Mouse (Mus musculus): Measurements from ENCODE around the gene Cct5.

DNA sequence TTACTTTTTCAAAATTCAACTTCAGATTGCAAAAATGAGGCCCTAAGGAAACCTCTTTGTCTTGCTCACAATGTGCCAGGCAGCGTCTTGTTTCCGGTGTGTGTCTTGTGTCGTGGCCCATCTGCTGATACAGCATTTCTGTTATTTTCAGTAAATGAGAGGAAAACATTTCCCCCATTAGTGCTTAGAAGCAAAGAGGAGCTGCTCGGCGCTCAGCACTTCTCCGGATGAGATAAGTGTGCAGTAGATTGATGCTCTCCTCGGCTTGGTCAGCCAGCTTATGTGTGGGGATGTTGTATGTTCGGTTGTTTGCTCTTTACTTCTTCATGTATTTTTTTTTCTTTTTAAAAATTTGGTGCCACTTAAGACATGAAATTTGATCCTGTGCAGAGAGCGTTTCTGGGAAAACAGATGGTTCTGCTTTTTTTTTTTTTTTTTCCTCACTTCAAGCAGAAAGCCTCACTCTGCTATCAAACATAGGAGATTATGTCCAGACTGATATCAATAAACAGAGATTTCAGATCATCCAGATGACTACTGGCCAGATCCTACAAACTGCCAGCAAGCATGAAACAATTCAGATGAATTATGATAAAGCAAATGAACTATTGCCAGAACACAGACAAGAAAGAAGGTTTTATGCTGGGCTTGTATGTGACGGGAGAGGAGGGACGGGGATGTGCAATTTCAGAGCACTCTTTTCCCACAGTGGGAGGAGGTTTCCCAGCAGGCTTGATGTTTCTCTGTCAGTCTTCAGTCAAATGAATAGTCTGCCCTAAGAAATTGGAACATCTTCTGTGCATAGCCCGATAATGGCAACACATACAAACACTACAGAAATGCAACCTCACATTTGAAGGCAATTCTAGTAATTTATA is 25.9 kb upstream of the Cct5 start:
- TF ChIP-seq CTCF (IDR thresholded peaks at IDR 0.05; ENCODE audit: control insufficient read depth, insufficient read depth, low read length) = no peak
- no peak for TF ChIP-seq POLR2A (IDR thresholded peaks at IDR 0.05; ENCODE audit: borderline replicate concordance, control insufficient read depth, low read depth, low read length)
